Mouse (Mus musculus) heart, postnatal 0 days (tissue): ENCODE data around the gene Casp2. TPM values are rescaled to one million over a fixed set of nuclear protein-coding genes. Genes with fewer than 3 reads are reported as not detected.

ENCODE experiments used
- ATAC-seq: fragments of 200-750 bp; cut with Nextera tagmentation; 2 replicates; pipeline ENCODE4 v1.8.0; 2017; ENCODE audit warnings: low read depth, moderate number of reproducible peaks, moderate library complexity; ENCODE audit not compliant: insufficient read depth
- DNase-seq: peaks from one replicate; pipeline ENCODE4 v3.0.0-alpha.2; 2016; ENCODE audit warnings: low spot score
- H3K27ac ChIP-seq: fragments of 300-500 bp; sonication (generic); 2 replicates; pipeline ENCODE4 v1.5.1; 2014; ENCODE audit warnings: low read depth, mild to moderate bottlenecking
- H3K27me3 ChIP-seq: fragments of 300-500 bp; sonication (generic); 2 replicates; pipeline ENCODE4 v1.6.1; 2014; ENCODE audit warnings: low read length, mixed read lengths; ENCODE audit not compliant: control insufficient read depth, insufficient read depth
- H3K36me3 ChIP-seq: fragments of 300-500 bp; sonication (generic); replicated peaks from 2 replicates; pipeline ENCODE4 v1.6.1; 2014; ENCODE audit warnings: low read length, mixed read lengths; ENCODE audit not compliant: control insufficient read depth, insufficient read depth
- H3K4me1 ChIP-seq: fragments of 300-500 bp; sonication (generic); 2 replicates; pipeline ENCODE4 v1.6.1; 2014; ENCODE audit warnings: antibody characterized with exemption; ENCODE audit not compliant: control insufficient read depth, insufficient read depth
- H3K4me2 ChIP-seq: fragments of 300-500 bp; sonication (generic); 2 replicates; pipeline ENCODE4 v1.6.1; 2014; ENCODE audit warnings: low read depth, mild to moderate bottlenecking, low read length, moderate library complexity
- H3K4me3 ChIP-seq: fragments of 300-500 bp; sonication (generic); 2 replicates; pipeline ENCODE4 v1.5.1; 2014; ENCODE audit warnings: low read depth, low read length
- H3K9ac ChIP-seq: fragments of 300-500 bp; sonication (generic); replicated peaks from 2 replicates; pipeline ENCODE4 v1.6.1; 2014; ENCODE audit warnings: low read depth, low read length, mixed read lengths
- H3K9me3 ChIP-seq: fragments of 300-500 bp; sonication (generic); replicated peaks from 2 replicates; pipeline ENCODE4 v1.6.1; 2016; ENCODE audit warnings: low read length; ENCODE audit not compliant: control insufficient read depth
- CTCF ChIP-seq: IDR thresholded peaks from 2 replicates; pipeline ENCODE4 v1.5.1; 2016; ENCODE audit warnings: antibody characterized with exemption, control low read depth, low read depth
- EP300 ChIP-seq: IDR thresholded peaks from 2 replicates; pipeline ENCODE4 v1.6.1; 2016; ENCODE audit warnings: antibody characterized with exemption, low read depth
- WGBS: fragments of 180-500 bp; shearing (Covaris S2); extraction: QIAGEN DNeasy Blood & Tissue Kit; methylation state at CpG from one replicate; pipeline ENCODE4 v1.1.7; 2014; 5-methylcytosine and 5-hydroxymethylcytosine counted together
- polyA plus RNA-seq: library from polyadenylated mRNA; unstranded; fragments of >200 nt; fragmentation: Nextera tagmentation; extraction: Ambion mirVana; gene quantifications from 2 replicates; pipeline ENCODE4 v1.2.1, GENCODE M21; 2015
- total RNA-seq: library from RNA; depleted of rRNA; stranded (reverse); fragments of >200 nt; gene quantifications from 2 replicates; pipeline ENCODE4 v1.2.3, GENCODE M21; 2014; ENCODE audit warnings: low replicate concordance

The Casp2 gene
- total and polyA plus RNA-seq, 2 experiments from 2014 or later: 14.9 to 25.8 TPM

GRCm38 (mm10) chr6:42286448-42286847 lies 21.7 kb downstream of the Casp2 start, which contains the start of gene Clcn1:
Gene Clcn1, plus strand, starts transcription at chr6:42286685.
- Histone ChIP-seq H3K9me3 (no peaks in the 10 kb centered on the region), H3K36me3 (peaks cover 23% of the 10 kb centered on the region), H3K9ac (no peak within 1 kb of the TSS), H3K4me2 (no peak within 1 kb of the TSS), H3K27ac (no peak within 1 kb of the TSS), H3K27me3 (no peaks in the 10 kb centered on the region), H3K4me1 (peaks cover 5% of the 10 kb centered on the region; the same call in 1 of the 2 replicates), H3K4me3 (no peak within 1 kb of the TSS)
- 51% methylated on average over 4 of the region's 5 CpGs for WGBS
- no peak for DNase-seq
- ATAC-seq: no peak; the same call in 1 of the 2 replicates
- TF ChIP-seq CTCF: no peak
- TF ChIP-seq EP300: no peak

GRCm38 (mm10) chr6:42287562-42287961 lies 22.8 kb downstream of the Casp2 start:
- Histone ChIP-seq H3K4me1 (peaks cover 5% of the 10 kb centered on the region; the same call in 1 of the 2 replicates), H3K9me3 (no peaks in the 10 kb centered on the region), H3K27ac (no peak overlapping the region), H3K4me2 (no peak overlapping the region), H3K36me3 (peaks cover 14% of the 10 kb centered on the region), H3K4me3 (no peak overlapping the region), H3K9ac (no peak overlapping the region), H3K27me3 (no peaks in the 10 kb centered on the region)
- DNase-seq: no peak
- ATAC-seq: no peak
- TF ChIP-seq CTCF: no peak
- TF ChIP-seq EP300: no peak

GRCm38 (mm10) chr6:42293327-42293726 lies 28.5 kb downstream of the Casp2 start:
- 92% methylated on average over 6 of the region's 6 CpGs for WGBS
- Histone ChIP-seq H3K4me1 (peaks cover 4% of the 10 kb centered on the region; the same call in 1 of the 2 replicates), H3K9me3 (no peaks in the 10 kb centered on the region), H3K36me3 (no peaks in the 10 kb centered on the region), H3K9ac (no peak overlapping the region), H3K27ac (no peak overlapping the region), H3K4me3 (no peak overlapping the region), H3K27me3 (no peaks in the 10 kb centered on the region), H3K4me2 (no peak overlapping the region)
- no peak for TF ChIP-seq EP300
- no peak for TF ChIP-seq CTCF
- no peak for DNase-seq
- no peak for ATAC-seq

GRCm38 (mm10) chr6:42295549-42296094 lies 30.8 kb downstream of the Casp2 start:
- Histone ChIP-seq H3K4me2 (no peak overlapping the region), H3K27me3 (no peaks in the 10 kb centered on the region), H3K4me3 (no peak overlapping the region), H3K9me3 (no peaks in the 10 kb centered on the region), H3K4me1 (peaks cover 4% of the 10 kb centered on the region; the same call in 1 of the 2 replicates), H3K36me3 (no peaks in the 10 kb centered on the region), H3K9ac (no peak overlapping the region), H3K27ac (no peak overlapping the region)
- no peak for TF ChIP-seq EP300
- TF ChIP-seq CTCF: no peak
- peak; percentile 47 for DNase-seq
- WGBS: 48% methylated on average over 3 of the region's 3 CpGs
- ATAC-seq: no peak; the same call in 1 of the 2 replicates

GRCm38 (mm10) chr6:42299362-42299761 lies 34.6 kb downstream of the Casp2 start:
- DNase-seq (no peak), ATAC-seq (no peak)
- no peak overlapping the region for H3K4me2 ChIP-seq
- H3K9me3 ChIP-seq: no peaks in the 10 kb centered on the region
- no peak for TF ChIP-seq EP300
- no peak for TF ChIP-seq CTCF
- H3K4me3 ChIP-seq: no peak overlapping the region
- H3K9ac ChIP-seq: no peak overlapping the region
- WGBS: 68% methylated on average over 5 of the region's 5 CpGs
- no peaks in the 10 kb centered on the region for H3K27me3 ChIP-seq
- H3K27ac ChIP-seq: no peak overlapping the region
- peaks cover 4% of the 10 kb centered on the region; the same call in 1 of the 2 replicates for H3K4me1 ChIP-seq
- H3K36me3 ChIP-seq: no peaks in the 10 kb centered on the region

- WGBS: 47% methylated on average over 8 of the region's 8 CpGs
- Histone ChIP-seq H3K9me3 (no peaks in the 10 kb centered on the region), H3K36me3 (peaks cover 15% of the 10 kb centered on the region; the same call in 1 of the 2 replicates), H3K27ac (no peak overlapping the region), H3K4me1 (no peaks in the 10 kb centered on the region), H3K27me3 (no peaks in the 10 kb centered on the region), H3K9ac (no peak overlapping the region), H3K4me3 (no peak overlapping the region), H3K4me2 (no peak overlapping the region)
- peak; percentile 41 for TF ChIP-seq CTCF
- TF ChIP-seq EP300: no peak
- no peak for ATAC-seq
- no peak for DNase-seq
Observed at GRCm38 (mm10) chr6:42309816-42310378, 45.1 kb downstream of the Casp2 start.
